In the genomic region with DNA sequence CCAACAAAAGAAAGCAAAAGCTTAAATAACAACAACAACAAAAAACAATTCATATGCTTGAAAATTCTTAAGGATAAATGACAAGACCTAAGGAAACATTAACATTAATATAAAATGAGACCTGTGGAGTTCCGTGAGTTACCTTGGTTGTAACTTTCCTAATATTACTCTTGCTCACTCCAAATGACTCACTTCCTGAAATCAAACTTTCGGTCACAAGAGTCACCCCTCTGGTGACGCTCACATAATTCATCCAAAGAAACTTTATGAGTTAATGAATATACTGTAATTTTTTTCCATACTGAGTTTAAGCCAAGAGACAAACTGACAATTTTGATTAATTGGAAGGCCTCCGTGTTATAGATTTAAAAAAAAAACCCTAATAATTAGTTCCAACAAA, we compare ENCODE assay signal across 16 mouse cellular contexts.
"Had no signal": no experiment of that assay in that cellular context is flagged by ENCODE, and none has a peak within 500 bp of the region (broad histone marks: within the 10 kb centered on the region; RNA-seq: fewer than 3 reads in every experiment).

No protein-coding gene starts in this region.

- H3K9ac ChIP-seq: neural tube, embryonic 12.5 days; neural tube, embryonic 13.5 days; neural tube, embryonic 15.5 days; stomach, embryonic 15.5 days had no signal

- H3K4me1 ChIP-seq: neural tube, embryonic 12.5 days; neural tube, embryonic 13.5 days; neural tube, embryonic 15.5 days; stomach, embryonic 15.5 days had no signal

- DNase-seq: retina, postnatal 1 day; right cerebral cortex, adult 18-20 months; right cerebral cortex, postnatal 14 days; right cerebral cortex, postnatal 25 days; right cerebral cortex, postnatal 4 days; spleen, adult 18-20 months; thymus, adult 18-20 months; thymus, postnatal 14 days; thymus, postnatal 25 days; thymus, postnatal 36 days; thymus, postnatal 4 days had no signal

- H3K9me3 ChIP-seq: neural tube, embryonic 12.5 days; neural tube, embryonic 15.5 days; stomach, embryonic 15.5 days had no signal

- H3K4me3 ChIP-seq: neural tube, embryonic 12.5 days; neural tube, embryonic 13.5 days; neural tube, embryonic 15.5 days; stomach, embryonic 15.5 days had no signal

- H3K27ac ChIP-seq: neural tube, embryonic 12.5 days; neural tube, embryonic 13.5 days; neural tube, embryonic 15.5 days; stomach, embryonic 15.5 days; stomach, postnatal 0 days had no signal

- H3K4me2 ChIP-seq: neural tube, embryonic 12.5 days; neural tube, embryonic 13.5 days; neural tube, embryonic 15.5 days; stomach, embryonic 15.5 days had no signal

- H3K36me3 ChIP-seq: neural tube, embryonic 12.5 days; neural tube, embryonic 13.5 days; neural tube, embryonic 15.5 days; stomach, embryonic 15.5 days had no signal

- H3K27me3 ChIP-seq: neural tube, embryonic 12.5 days; neural tube, embryonic 13.5 days; neural tube, embryonic 15.5 days; stomach, embryonic 15.5 days had no signal
